Mouse (Mus musculus): ENCODE data around the gene Senp3.

Gene Senp3

DNA sequence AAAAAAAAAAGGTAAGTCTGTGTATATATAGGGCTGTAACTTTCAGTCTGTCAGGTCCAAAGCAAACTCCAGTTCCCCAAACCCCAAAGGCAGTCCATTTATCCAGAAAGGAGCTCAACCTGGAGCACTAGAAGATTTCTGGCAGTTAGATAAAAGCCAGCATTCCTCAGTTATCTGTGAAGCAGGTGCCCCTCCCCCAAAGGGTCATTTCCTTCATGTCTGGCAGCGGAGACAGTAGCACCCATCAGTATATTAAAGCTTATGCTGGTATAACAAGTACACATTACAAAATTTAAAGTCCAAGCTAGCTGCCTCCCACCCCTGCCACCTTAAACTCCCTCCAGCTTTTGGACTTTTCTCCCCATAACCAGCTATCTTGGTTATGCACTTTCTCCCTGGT, 17.7 kb upstream of the Senp3 start:
- peaks cover 78% of the 10 kb centered on the region for H3K4me1 ChIP-seq (replicated peaks; ENCODE audit: low read depth, low read length)
- TF ChIP-seq CTCF (conservative IDR thresholded peaks at IDR 0.05; ENCODE audit: low read length) (no peak), NANOG (IDR thresholded peaks at IDR 0.05; ENCODE audit: borderline replicate concordance, low read length) (no peak), POU5F1 (IDR thresholded peaks at IDR 0.05; ENCODE audit: borderline replicate concordance, low read length) (no peak)

DNA sequence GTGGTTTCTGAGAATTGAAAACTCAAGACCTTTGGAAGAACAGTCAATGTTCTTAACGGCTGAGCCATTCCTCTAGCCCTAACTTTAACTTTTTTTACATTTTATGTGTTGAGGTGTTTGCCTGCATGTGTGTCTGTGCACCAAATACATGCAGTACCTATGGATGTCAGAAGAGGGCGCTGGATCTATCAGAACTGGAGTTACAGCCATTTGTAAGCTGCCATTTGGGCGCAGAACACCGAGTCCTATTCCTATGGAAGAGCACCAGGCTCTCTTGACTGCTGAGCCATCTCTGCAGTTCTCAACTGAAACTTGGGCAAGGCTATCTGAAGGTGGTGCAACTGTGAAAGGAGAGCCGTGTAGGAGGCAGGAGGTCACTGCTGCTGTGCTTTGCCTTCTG, 16.7 kb upstream of the Senp3 start:
- Histone ChIP-seq H3K36me3 (ENCODE audit: insufficient read depth, low read length) (no peaks in the 10 kb centered on the region), H3K27me3 (ENCODE audit: insufficient read depth, low read length) (no peaks in the 10 kb centered on the region), H3K9me3 (ENCODE audit: low read length) (no peaks in the 10 kb centered on the region), H3K4me1 (replicated peaks; ENCODE audit: low read depth, low read length) (peaks cover 88% of the 10 kb centered on the region), H3K4me3 (replicated peaks; ENCODE audit: low read length) (0 out of 2 replicates have a peak overlapping the region, but pooled peaks have one; percentile 24)
- TF ChIP-seq CTCF (conservative IDR thresholded peaks at IDR 0.05; ENCODE audit: low read length) (peak; percentile 93), POU5F1 (IDR thresholded peaks at IDR 0.05; ENCODE audit: borderline replicate concordance, low read length) (no peak), NANOG (IDR thresholded peaks at IDR 0.05; ENCODE audit: borderline replicate concordance, low read length) (no peak)

More for the DNA sequence above, 17.7 kb upstream of the Senp3 start:
- Histone ChIP-seq H3K4me3 (replicated peaks; ENCODE audit: low read length) (0 out of 2 replicates have a peak overlapping the region, but pooled peaks have one; percentile 29), H3K27me3 (ENCODE audit: insufficient read depth, low read length) (no peaks in the 10 kb centered on the region), H3K9me3 (ENCODE audit: low read length) (no peaks in the 10 kb centered on the region), H3K36me3 (ENCODE audit: insufficient read depth, low read length) (no peaks in the 10 kb centered on the region)

DNA sequence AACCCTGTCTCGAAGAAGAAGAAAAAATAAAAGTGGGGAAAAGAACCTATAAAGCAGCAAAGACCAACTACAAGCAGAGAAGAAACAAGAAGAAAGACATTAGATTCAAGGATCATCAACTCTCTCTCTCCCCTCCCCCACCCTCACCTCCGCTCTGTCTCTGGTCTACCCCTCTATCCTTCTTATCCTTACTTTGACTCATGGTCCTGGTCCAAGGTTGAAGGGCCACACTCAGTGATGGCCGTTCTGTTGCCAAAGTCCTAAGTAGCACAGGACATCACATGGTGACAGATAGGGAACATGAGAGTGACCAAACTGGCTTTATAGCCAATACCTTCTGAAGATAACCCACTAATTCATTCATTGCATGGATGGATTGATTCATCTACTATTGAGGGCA, 15.5 kb upstream of the Senp3 start:
- H3K4me1 ChIP-seq (replicated peaks; ENCODE audit: low read depth, low read length), result peaks cover 92% of the 10 kb centered on the region
- no peak for TF ChIP-seq CTCF (conservative IDR thresholded peaks at IDR 0.05; ENCODE audit: low read length)
- TF ChIP-seq POU5F1 (IDR thresholded peaks at IDR 0.05; ENCODE audit: borderline replicate concordance, low read length), result no peak
- TF ChIP-seq NANOG (IDR thresholded peaks at IDR 0.05; ENCODE audit: borderline replicate concordance, low read length), result no peak
- no peak overlapping the region for H3K4me3 ChIP-seq (replicated peaks; ENCODE audit: low read length)
- H3K27me3 ChIP-seq (ENCODE audit: insufficient read depth, low read length), result no peaks in the 10 kb centered on the region
- H3K36me3 ChIP-seq (ENCODE audit: insufficient read depth, low read length), result peaks cover 4% of the 10 kb centered on the region
- no peaks in the 10 kb centered on the region for H3K9me3 ChIP-seq (ENCODE audit: low read length)

DNA sequence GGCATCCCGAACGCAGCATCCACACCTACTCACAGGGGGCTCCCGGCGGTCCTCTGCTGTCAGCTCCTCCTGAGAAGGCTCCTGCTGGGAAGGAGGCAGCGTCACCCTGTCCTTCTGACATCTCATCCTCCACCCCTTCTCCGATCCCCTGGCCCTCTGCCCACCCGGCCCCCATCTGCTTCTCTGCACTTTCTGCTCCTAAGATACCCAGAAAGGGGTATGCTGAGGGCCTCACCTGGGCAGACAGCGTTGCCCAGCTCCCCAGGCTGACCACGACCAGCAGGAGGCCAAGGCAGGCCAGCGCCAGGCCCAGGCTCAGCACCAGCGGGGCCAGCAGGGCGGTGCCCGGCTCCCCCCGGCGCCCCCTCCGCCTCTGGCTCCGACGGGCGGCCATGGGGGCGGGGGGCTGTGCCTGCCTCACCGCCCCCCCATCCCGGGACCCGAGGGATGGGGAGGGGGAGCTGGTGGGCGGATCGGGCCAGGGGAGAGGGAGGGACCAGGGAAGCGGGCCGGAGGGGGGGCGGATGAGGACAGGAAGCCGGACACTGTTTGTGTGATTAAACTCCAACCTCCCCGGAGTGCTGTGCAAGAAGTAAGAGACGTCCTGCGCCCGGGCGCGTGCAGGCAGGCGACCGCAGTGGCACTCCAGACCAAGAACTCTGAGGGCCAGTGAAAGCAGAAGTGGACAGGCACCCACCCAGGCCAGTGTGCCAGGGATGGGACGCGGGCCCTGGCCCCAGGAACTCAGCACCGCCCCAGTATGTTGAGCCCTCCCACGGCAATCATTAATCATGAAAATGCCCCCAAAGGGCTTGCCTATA, 13.7 kb upstream of the Senp3 start, which contains the start of the genes Tnfsf12 and Tnfsfm13:
Gene Tnfsf12, minus strand, starts transcription at position 489 of the 821 bp plus-strand sequence.
Gene Tnfsfm13, minus strand, starts transcription at position 738 of the 821 bp plus-strand sequence.
- TF ChIP-seq CTCF (conservative IDR thresholded peaks at IDR 0.05; ENCODE audit: low read length) (no peak), NANOG (IDR thresholded peaks at IDR 0.05; ENCODE audit: borderline replicate concordance, low read length) (no peak), POU5F1 (IDR thresholded peaks at IDR 0.05; ENCODE audit: borderline replicate concordance, low read length) (no peak)
- Histone ChIP-seq H3K36me3 (ENCODE audit: insufficient read depth, low read length) (peaks cover 22% of the 10 kb centered on the region), H3K27me3 (ENCODE audit: insufficient read depth, low read length) (no peaks in the 10 kb centered on the region), H3K9me3 (ENCODE audit: low read length) (no peaks in the 10 kb centered on the region), H3K4me3 (replicated peaks; ENCODE audit: low read length) (peak within 1 kb of the TSS; percentile 80), H3K4me1 (replicated peaks; ENCODE audit: low read depth, low read length) (peaks cover 93% of the 10 kb centered on the region)

DNA sequence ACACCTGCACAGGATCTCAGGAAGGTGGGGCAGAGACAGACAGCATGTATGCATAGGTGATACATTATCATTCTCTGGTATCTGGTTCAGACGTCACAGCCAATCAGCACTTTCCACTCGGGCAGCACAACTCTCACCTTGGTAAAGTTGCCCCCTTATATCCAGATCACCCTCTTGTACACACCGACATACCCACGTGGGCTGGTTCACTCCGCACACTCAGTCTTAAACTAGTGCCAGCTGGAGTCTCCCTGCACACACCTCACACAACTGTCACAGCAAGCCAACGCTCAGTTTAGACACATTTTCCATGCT, 13.1 kb upstream of the Senp3 start:
- TF ChIP-seq POU5F1 (IDR thresholded peaks at IDR 0.05; ENCODE audit: borderline replicate concordance, low read length) (no peak), NANOG (IDR thresholded peaks at IDR 0.05; ENCODE audit: borderline replicate concordance, low read length) (no peak), CTCF (conservative IDR thresholded peaks at IDR 0.05; ENCODE audit: low read length) (no peak)
- Histone ChIP-seq H3K4me3 (replicated peaks; ENCODE audit: low read length) (peak overlapping the region; percentile 80), H3K4me1 (replicated peaks; ENCODE audit: low read depth, low read length) (peaks cover 93% of the 10 kb centered on the region), H3K36me3 (ENCODE audit: insufficient read depth, low read length) (peaks cover 23% of the 10 kb centered on the region), H3K9me3 (ENCODE audit: low read length) (no peaks in the 10 kb centered on the region), H3K27me3 (ENCODE audit: insufficient read depth, low read length) (no peaks in the 10 kb centered on the region)

DNA sequence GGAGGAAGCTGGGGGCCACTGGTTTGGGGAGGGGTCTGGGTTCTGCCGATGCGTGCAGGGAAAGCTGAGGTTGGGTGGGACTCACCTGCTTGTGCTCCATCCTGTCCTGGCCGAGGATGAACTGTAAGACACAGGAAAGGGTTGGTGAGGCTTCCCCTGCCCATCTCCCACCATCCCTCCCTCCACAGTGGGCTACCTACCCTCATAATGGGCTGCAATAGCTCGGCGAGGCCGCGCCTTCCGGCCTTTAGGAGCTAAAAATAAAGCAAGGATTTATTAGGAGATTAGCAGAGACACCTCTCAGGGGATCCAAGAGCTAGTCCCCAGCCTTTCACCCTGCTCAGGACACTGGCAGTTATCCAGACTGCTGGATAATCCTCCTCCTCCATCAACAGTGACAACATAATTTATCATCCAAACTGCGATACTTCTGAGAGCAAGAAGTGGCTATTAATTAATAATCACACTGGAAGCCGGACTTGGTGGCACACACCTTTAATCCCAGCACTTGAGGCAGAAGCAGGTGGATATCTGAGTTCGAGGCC, 11.6 kb upstream of the Senp3 start:
- Histone ChIP-seq H3K4me1 (replicated peaks; ENCODE audit: low read depth, low read length) (peaks cover 94% of the 10 kb centered on the region), H3K36me3 (ENCODE audit: insufficient read depth, low read length) (peaks cover 23% of the 10 kb centered on the region), H3K27me3 (ENCODE audit: insufficient read depth, low read length) (no peaks in the 10 kb centered on the region), H3K9me3 (ENCODE audit: low read length) (no peaks in the 10 kb centered on the region), H3K4me3 (replicated peaks; ENCODE audit: low read length) (no peak overlapping the region)
- no peak for TF ChIP-seq CTCF (conservative IDR thresholded peaks at IDR 0.05; ENCODE audit: low read length)
- 0 out of 2 replicates have a peak, but pooled peaks have one; percentile 12 for TF ChIP-seq POU5F1 (IDR thresholded peaks at IDR 0.05; ENCODE audit: borderline replicate concordance, low read length)

DNA sequence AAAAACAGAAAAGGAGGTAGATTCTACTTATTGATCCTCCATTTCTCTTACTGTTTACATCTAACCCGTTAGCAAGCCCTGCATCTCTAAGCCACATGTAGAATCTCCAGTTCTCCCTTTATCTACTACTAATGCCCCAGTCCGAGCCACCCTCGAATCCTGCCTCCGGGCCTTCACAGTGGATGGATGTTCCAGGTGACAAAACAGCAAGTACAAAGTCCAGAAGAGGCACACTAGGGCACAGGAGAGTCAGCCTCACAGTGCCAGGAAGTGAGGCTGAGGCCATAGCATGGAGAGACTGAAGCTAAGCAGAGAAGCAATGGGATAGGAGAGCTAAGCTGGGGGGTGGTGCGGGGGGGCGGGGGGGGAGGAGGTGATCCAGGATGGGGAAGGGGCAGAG, 11.0 kb upstream of the Senp3 start:
- TF ChIP-seq CTCF (conservative IDR thresholded peaks at IDR 0.05; ENCODE audit: low read length) (no peak), POU5F1 (IDR thresholded peaks at IDR 0.05; ENCODE audit: borderline replicate concordance, low read length) (no peak), NANOG (IDR thresholded peaks at IDR 0.05; ENCODE audit: borderline replicate concordance, low read length) (no peak)
- Histone ChIP-seq H3K4me1 (replicated peaks; ENCODE audit: low read depth, low read length) (peaks cover 97% of the 10 kb centered on the region), H3K4me3 (replicated peaks; ENCODE audit: low read length) (no peak overlapping the region)

DNA sequence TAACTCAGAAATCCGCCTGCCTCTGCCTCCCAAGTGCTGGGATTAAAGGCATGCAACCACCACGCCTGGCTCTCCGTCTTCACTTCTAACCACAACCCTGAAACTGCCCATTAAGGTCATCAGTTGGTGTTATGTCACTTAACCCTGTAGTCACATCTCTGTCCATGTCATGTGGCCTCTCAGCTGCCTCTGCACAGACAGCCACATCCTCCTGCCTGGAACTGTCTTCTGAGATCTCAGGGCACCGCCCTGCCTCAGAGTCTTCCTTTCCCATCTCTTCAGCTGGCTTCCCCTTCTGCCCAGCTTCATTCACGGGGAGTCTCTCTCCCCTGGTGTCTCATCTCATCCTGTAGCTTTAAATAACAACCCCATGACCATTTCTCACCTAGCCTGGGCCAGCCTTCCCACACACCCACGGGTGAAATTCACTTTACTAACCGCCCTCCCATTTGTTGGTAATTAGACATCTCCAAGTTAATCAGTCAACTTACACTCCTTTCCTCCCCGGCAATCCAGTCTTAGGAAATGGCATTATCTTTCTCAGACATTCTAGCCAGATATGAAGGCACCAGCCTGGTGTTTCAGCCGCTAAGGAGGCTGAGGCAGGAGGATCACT, 10.4 kb upstream of the Senp3 start:
- H3K27me3 ChIP-seq (ENCODE audit: insufficient read depth, low read length), result no peaks in the 10 kb centered on the region
- H3K4me1 ChIP-seq (replicated peaks; ENCODE audit: low read depth, low read length), result peaks cover 97% of the 10 kb centered on the region
- TF ChIP-seq POU5F1 (IDR thresholded peaks at IDR 0.05; ENCODE audit: borderline replicate concordance, low read length) (no peak), CTCF (conservative IDR thresholded peaks at IDR 0.05; ENCODE audit: low read length) (no peak), NANOG (IDR thresholded peaks at IDR 0.05; ENCODE audit: borderline replicate concordance, low read length) (no peak)
- H3K4me3 ChIP-seq (replicated peaks; ENCODE audit: low read length), result no peak overlapping the region
- no peaks in the 10 kb centered on the region for H3K9me3 ChIP-seq (ENCODE audit: low read length)
- peaks cover 35% of the 10 kb centered on the region for H3K36me3 ChIP-seq (ENCODE audit: insufficient read depth, low read length)

More for the DNA sequence above, 11.0 kb upstream of the Senp3 start:
- no peaks in the 10 kb centered on the region for H3K9me3 ChIP-seq (ENCODE audit: low read length)
- no peaks in the 10 kb centered on the region for H3K27me3 ChIP-seq (ENCODE audit: insufficient read depth, low read length)
- peaks cover 30% of the 10 kb centered on the region for H3K36me3 ChIP-seq (ENCODE audit: insufficient read depth, low read length)
